Mouse (Mus musculus) E14TG2a.4 (cell line): ENCODE measurements around the gene Dmpk.

ENCODE experiments used
- CTCF ChIP-seq: conservative IDR thresholded peaks from 2 replicates; pipeline ENCODE4 v1.5.1; 2014; ENCODE audit warnings: low read length
- NANOG ChIP-seq: IDR thresholded peaks from 2 replicates; pipeline ENCODE4 v1.6.1; 2014; ENCODE audit warnings: borderline replicate concordance, low read length, mixed read lengths

GRCm38 (mm10) chr7:19068707-19069106 lies 14.9 kb upstream of the Dmpk start:
- TF ChIP-seq CTCF: peak; percentile 88
- TF ChIP-seq NANOG: no peak
